Mouse (Mus musculus) adrenal gland, postnatal 4 days (tissue): ENCODE data around the gene Leng9. TPM values are rescaled to one million over a fixed set of nuclear protein-coding genes. Genes with fewer than 3 reads are reported as not detected.

Experiments
- DNase-seq, 2 experiments: peaks; one replicate each; pipeline ENCODE4 v3.0.0; 2021 to 2022; ENCODE audit warnings: low spot score in 2 of 2, mixed read lengths in 2 of 2
- total RNA-seq, 2 experiments: library from RNA; stranded (reverse); gene quantifications; 2 replicates each; pipeline ENCODE4 v1.2.3; 2021

The Leng9 gene
- total RNA-seq, 2 experiments from 2014 or later, result 8.2 to 9.3 TPM

GRCm38 (mm10) chr7:4124856-4125255 is 25.3 kb downstream of the Leng9 start:
- DNase-seq, result no peak

- DNase-seq, result no peak
Measured at GRCm38 (mm10) chr7:4124315-4124759, 25.8 kb downstream of the Leng9 start.

- DNase-seq, result no peak
Measured at GRCm38 (mm10) chr7:4123732-4124131, 26.4 kb downstream of the Leng9 start.

- no peak for DNase-seq
Measured at GRCm38 (mm10) chr7:4122783-4123182, 27.4 kb downstream of the Leng9 start.

GRCm38 (mm10) chr7:4122076-4122768 is 28.0 kb downstream of the Leng9 start:
- DNase-seq, result no peak

- DNase-seq, result no peak
Measured at GRCm38 (mm10) chr7:4119976-4120921, 29.9 kb downstream of the Leng9 start.

GRCm38 (mm10) chr7:4119344-4119902 is 30.8 kb downstream of the Leng9 start, which contains the start of gene Ttyh1:
Ttyh1 (plus strand) TSS chr7:4119408.
- DNase-seq, result no peak

- DNase-seq, result no peak
Measured at GRCm38 (mm10) chr7:4117050-4117814, 32.9 kb downstream of the Leng9 start.

GRCm38 (mm10) chr7:4111766-4112165 is 38.4 kb downstream of the Leng9 start:
- no peak for DNase-seq

- DNase-seq, result no peak
Measured at GRCm38 (mm10) chr7:4103411-4103810, 46.8 kb downstream of the Leng9 start.

- DNase-seq, result no peak
Measured at GRCm38 (mm10) chr7:4101144-4101543, 49.0 kb downstream of the Leng9 start.

GRCm38 (mm10) chr7:4098832-4099231 is 51.3 kb downstream of the Leng9 start:
- no peak for DNase-seq

GRCm38 (mm10) chr7:4098301-4098700 is 51.9 kb downstream of the Leng9 start:
- DNase-seq, result no peak

Other genes with a start within 250 kb of the Leng9 start
- gene Lilra6, start 234.9 kb downstream of the Leng9 start, total RNA-seq, result under 1 TPM; 0.65 to 0.67 TPM
- 1 to 10 TPM; 1.6 to 1.9 TPM for gene Lair1, start 87.2 kb downstream of the Leng9 start, total RNA-seq
- gene Ttyh1, start 31.0 kb downstream of the Leng9 start, total RNA-seq, result 10 to 100 TPM; 13.7 to 19.0 TPM
- gene Leng8, start 13.3 kb downstream of the Leng9 start, total RNA-seq, result 100 to 1,000 TPM; 209 to 212 TPM
- 10 to 100 TPM; 51.6 to 53.5 TPM for gene Cdc42ep5, start 14.5 kb upstream of the Leng9 start, total RNA-seq
- gene Lilra5, start 87.4 kb upstream of the Leng9 start, total RNA-seq, result 1 to 10 TPM in 1 of 2 experiments, under 1 TPM in 1; 0.76 to 1.1 TPM
- under 1 TPM in 1 of 2 experiments, not detected in 1; 0.20 TPM for gene Ncr1, start 187.3 kb upstream of the Leng9 start, total RNA-seq
- under 1 TPM; 0.11 to 0.40 TPM for gene Gp6, start 247.4 kb upstream of the Leng9 start, total RNA-seq